Mouse (Mus musculus): ENCODE data around the gene St6galnac3.

DNA sequence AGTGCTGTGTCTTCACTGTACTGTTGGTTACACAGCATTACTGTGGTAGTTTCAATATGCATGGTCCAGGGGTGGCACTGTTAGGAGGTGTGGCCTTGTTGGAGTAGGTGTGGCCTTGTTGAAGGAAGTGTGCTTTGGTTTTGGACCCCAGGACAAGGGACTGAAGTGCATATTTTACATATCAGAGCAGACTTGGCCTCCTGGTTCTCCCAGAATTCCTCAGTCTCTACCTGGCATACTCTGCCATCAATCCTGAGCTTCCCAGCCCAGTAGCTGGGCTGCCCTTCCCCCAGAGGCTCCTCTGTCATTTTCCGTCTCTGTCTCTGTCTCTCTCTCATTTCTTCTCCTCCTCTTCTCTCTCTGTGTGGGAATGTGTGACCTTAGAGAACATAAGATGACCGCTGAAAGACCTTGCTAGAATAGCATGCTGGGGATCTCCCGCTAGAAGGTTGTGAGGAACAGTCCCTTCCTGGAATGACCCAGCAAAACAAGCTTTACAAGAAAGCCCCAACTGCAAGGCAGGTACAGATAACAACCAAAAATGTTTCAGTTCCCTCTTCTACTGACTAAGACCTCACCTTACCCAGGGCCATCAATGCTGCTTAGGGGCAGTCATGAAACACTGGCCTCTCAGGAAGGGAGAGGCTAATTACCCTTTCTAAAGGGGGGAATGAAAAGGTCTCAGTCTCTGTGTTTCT lies 272.5 kb downstream of the St6galnac3 start:
- TF ChIP-seq POLR2A (IDR thresholded peaks at IDR 0.05; ENCODE audit: low read depth, low read length) (no peak), CTCF (IDR thresholded peaks at IDR 0.05; ENCODE audit: borderline replicate concordance, insufficient read depth, low read length) (no peak)

All from embryonic fibroblast, embryonic 13.5 days (primary cell).